Mouse (Mus musculus): Measurements from ENCODE around the gene Idh3g.
A peak's percentile ranks its signal among the peaks of the same experiment; 100 is the strongest.

The Idh3g gene

DNA sequence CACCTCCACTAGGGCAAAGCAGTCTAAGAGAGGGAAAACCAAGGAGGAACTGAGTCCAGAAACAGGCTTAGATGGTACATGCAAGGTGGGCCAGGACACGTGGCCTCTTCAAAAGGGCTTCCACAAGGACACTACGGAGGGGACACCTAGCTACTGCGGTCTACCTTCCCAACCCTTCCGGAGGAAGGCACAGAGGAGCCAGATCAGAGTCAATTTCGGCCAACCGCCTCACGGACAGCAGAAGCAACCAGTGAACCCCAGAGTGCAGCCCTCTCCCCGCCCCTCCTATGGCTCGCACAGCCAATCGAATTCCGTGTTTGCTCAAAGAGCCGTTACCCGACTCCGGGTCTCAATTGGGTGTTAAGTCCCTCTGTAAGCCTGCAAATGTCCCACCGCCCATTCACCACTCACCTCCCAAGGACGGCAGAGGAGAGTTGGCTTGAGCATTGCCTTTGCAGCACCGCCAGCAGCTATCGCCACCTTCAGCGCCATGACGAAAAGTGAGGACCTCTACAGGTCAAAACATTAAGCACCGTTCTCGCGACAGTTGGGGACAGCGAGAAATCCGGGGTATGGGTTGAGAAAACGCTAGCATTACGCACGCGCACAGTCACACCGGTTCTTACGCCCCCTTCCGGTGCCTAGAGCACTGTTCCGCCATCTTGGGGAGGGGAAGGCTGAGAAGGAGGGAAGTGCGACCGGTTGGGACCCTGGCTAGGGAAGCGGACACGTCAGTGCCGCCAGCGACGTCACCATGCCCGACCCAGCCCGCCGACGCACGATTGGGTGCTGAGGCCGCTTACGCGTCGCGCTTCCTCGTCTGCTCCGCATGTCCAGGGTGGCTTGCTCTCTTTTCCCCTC lies at the start of gene Idh3g, which contains the start of gene Ssr4:
Gene Idh3g (minus strand): TSS at position 534 of the 861 bp plus-strand sequence.
Gene Ssr4 (plus strand): TSS at position 665 of the 861 bp plus-strand sequence.
- peak; percentile 99 for DNase-seq (ENCODE audit: low read depth, low spot score)

DNA sequence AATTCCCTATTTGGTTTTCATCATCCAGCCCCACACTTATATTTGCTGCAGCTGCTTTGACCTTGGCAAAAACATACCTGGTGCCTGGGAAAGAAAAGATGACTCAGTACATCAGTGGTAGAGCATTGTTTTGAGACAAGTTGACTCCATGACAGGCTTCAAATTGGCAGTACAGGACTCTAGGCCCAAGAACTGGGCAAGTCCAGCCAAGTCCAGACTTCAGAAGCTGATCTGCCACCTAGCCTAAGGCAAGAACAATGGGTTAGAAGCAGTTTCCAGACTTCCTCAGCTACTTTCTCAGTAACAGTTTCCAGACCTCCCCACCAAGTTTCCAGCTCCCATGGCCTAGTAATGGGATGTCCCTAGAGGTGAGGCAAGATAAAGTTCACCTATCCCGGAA lies 49.0 kb upstream of the Idh3g start:
- no peak for DNase-seq (ENCODE audit: low read depth, low spot score)

DNA sequence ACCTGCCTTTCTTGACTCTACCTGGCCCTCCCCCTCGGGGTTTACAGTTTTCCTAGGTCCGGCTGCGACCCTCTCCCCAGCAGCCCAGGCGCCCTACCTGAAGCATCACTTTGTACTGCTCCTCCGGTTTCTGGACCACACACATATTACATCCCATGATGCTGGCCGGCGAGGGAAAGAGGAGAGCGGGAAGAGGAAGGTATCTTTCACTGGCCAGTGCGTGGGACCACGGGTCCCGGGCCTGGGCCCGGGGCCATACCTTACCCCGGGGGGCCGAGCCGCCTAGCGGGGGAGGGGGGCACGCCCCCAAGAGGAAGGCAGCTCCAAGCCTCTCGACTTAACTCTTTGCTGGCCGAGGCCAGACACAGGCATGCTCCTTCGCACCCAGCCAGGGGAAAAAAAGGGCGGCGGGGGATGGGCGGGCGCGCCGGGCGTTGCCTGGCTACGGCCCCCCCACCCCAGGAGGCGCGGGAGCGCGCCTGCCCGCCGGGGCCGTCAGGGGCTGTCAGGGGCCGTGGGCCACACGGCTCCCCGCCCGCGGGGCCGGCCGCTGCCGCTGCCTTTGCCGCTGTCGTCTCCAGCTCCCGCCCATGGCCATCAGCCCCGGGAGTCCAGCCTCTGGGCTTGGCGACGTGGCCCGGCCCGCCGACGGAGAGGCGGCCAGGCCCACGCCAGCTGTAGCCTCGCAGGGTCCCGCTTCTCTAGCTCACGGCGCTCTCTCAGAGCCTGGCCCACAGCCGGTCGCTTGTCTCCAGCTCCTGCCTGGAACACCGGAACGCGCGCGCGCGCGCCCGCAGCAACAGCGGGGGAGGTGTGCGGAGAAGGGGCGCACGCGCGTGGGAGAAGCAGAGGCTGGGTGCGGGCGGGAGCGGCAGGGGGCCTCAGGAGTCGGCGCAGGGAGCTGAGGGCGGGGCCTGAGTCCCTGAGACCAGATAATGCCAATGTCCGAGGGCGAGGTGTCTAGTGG lies 37.8 kb upstream of the Idh3g start, which contains the start of gene Pdzd4:
Gene Pdzd4 (minus strand): TSS at position 785 of the 967 bp plus-strand sequence.
- DNase-seq (ENCODE audit: low read depth, low spot score): peak; percentile 88

DNA sequence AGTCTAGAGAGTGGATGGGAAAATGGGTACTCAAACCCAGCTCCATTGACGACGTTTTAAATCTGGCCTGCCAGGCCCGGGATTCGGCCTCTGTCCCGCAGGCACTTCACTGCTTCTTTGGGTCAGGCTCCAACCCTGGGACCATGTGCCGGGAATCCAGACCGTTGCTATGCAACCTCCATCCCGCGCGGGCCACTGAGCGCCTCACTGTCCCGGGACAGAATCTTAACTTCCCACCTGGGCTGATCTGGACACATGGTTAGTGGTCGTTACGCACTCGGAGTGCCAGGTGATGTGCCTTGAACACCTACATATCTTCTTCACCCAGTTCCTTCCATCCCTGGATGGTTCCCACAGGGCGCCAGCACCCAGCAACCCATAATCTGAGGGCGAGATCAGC lies 37.0 kb upstream of the Idh3g start:
- peak; percentile 16 for DNase-seq (ENCODE audit: low read depth, low spot score)

DNA sequence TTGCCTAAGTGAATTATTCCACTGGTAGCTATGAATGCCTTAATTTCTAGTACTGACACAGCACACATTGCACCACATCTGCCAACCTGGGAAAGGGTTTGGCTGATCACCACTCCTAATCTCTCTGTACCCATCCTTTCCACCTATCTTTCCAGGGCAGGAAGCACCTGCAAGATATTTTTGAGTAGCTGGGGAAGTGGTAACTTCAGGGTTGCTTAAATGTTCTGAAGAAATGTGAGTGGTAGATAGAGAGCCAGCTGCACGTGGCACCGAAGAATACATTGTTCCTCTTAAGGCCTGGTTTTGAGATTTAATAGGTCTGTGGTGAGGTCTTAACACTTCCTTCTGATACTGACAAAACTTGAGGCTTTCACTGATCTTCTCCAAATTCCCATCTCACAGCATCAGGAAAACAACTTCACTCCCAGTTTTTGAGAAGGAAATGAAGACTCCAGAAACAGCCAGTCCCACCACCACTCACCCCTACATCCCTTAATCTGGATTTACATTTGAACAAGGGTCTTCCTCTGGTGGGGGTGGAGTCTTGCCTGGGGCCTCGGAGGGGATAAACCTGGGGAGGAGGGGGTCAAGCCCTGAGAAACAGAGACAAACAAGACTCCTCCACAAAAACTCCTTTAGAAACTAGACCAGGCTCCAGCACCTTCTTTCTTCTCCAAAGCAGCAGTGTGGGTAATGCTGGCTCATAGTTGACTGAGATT lies 30.1 kb upstream of the Idh3g start:
- DNase-seq (ENCODE audit: low read depth, low spot score): no peak

DNA sequence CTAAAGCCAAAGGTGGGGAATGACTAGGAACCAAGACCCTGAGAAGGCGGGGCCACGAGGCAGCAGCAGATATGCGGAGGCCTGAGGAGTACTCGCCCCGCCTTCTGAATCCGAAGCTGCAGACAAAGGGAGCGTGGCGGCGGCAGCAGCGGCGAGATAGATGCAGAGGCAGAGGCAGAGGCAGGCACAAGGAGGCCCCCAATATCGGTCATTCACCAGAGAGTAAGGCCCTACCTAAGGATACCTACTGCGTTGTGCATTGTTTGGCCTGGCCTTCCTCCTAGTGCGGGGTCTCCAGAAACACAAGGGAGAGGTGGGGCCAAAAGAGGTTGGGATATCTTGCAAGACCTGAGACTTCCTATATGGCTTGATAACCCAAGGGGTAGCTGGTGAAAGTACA lies 28.4 kb upstream of the Idh3g start:
- DNase-seq (ENCODE audit: low read depth, low spot score): peak; percentile 24

DNA sequence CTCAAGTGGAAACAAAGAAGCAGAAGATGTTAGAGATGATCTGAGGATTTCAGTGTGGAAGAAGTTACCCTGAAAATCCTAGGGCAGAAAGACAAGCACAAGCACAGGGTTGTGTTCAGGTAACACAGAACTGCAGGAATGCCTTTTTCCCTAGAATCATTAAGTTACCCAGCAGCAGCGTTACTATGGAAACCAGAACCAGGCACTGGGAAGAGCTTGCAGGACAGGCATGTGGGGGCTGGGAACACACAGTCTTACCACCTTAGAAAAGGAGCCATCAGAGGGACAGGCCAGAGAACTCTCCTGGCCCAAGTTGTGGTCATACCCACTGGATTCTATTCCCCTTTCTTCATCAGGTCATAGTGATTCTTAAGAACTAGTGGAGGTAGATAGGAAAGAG lies 19.1 kb upstream of the Idh3g start:
- DNase-seq (ENCODE audit: low read depth, low spot score): peak; percentile 79

DNA sequence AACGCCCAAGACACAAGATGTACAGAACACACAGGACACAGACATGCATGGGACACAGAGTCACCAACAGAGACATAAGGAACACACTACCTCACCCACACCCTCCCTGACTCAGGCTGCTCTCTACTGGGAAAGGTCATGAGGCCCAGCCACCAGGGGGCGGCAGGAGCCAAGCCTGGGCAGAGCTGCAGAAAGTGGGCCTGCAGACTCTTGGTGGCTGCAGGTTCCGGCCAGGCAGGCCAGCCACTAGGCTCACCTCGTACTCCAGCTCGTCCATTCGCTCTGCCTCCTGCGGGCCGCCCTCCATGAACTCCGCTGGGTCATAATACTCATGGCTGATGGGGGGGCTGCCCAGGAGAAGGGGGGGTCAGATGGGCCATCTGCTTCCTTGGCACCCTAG lies 11.8 kb upstream of the Idh3g start:
- peak; percentile 88 for DNase-seq (ENCODE audit: low read depth, low spot score)

DNA sequence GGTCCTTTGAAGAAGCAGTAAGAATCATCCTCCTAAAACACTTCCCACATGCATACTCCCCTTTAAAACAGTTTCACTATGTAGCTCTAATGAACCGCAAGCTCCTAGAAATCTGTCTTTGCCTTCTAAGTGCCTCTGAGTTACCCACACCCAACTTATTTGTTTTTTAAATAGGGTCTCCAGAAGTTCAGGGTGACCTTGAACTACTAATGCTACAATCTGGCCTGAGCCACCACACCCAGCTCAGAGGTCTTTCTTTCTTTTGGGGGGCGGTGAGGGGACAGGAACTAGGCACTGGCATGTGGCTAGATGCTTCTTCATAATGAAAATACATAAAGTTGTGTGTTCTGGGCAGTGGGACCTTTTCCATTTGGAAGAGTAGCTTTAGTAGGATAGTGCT lies 10.8 kb upstream of the Idh3g start:
- no peak for DNase-seq (ENCODE audit: low read depth, low spot score)

DNA sequence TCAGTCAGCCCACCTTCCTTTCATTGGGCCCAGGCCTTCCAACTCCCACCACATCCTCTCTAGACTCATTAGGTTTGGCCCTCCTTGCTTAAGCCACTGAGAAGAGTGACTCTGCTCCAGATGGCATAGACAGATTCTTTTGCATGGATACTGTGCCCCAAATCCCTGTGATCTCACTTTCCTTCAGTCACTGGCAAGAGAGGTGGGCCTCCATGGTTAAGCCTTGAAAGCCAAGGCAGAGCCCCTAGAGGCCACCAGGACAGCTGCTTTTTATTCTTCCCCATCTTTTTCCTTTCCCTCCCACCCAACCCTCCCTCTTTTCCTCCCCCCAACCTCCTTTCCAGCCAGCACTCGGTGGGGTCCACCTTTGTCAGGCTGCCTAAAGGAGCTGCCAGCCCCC lies 6.8 kb upstream of the Idh3g start:
- no peak for DNase-seq (ENCODE audit: low read depth, low spot score)

DNA sequence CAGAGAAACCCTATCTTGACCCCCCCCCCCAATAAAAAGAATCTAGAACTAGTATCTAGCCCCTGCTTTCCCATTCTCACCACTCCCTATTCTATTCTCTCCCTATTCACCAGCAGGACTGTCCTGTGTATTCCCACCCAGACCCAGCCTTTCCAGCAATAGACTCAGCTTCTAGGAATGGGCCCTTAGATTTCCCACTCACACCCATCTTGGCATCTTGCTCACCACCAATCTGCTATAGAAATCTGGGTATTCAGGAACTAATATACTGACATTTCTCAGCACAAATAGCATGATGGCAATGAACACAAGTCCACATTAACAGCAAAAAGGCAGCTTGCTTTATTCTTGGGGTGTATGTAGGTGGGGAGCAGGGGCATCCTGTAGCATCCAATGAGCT lies 6.3 kb upstream of the Idh3g start:
- DNase-seq (ENCODE audit: low read depth, low spot score): no peak

DNA sequence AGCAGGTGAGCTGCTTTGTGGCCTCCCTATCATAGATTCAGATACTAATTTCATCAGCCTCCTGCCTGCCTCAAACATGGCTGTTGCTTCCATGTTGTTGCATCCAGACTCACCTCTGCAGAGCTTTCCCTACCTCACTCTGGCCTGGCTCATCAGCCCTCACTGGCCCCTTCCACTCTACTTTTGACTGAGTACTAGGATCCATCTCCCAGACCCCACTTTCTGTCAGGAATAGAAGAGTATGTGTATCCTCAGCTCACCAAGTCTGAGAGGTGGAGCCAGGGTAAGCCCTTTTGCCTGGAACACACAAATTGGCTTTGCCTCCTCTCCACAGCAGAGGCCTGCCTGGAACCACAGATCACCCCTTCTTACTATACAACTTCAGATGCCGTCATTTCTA lies 1.8 kb upstream of the Idh3g start:
- DNase-seq (ENCODE audit: low read depth, low spot score): no peak

DNA sequence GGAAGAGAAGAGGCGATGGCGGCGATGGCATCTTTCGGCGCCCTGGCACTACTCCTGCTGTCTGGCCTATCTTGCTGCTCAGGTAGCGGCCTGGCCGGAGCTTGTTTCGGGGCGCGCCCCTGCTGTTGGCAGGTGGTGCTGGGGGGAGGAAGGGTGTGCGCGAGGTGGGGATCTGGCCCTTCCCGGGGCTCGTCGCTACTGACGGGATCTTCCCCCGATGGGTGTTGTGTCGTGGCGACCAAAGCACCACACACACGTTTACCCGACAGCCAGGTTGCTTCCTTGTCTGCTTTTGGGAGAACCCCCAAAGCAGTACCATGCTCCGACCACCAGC lies 495 bp upstream of the Idh3g start:
- no peak for DNase-seq (ENCODE audit: low read depth, low spot score)

DNA sequence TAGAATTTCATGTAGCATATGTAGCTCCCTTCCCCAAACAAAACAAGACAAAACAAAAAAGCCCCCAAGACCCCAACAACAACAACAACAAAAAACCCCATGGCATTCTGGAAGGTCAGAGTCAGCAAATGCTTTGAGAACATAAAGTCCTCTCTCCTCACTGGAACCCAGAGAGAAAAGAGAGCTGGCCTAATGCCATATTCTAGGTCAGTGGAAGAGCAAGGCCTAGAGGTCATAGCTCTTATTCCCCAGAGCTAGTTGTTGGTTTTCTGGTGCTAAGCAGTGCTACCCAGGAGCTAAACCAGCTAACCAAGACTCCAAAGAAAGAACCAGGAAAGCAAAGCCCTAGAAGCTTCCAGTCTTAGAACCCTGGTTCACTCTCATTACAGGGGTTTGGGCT lies 1.0 kb downstream of the Idh3g start:
- no peak for DNase-seq (ENCODE audit: low read depth, low spot score)

DNA sequence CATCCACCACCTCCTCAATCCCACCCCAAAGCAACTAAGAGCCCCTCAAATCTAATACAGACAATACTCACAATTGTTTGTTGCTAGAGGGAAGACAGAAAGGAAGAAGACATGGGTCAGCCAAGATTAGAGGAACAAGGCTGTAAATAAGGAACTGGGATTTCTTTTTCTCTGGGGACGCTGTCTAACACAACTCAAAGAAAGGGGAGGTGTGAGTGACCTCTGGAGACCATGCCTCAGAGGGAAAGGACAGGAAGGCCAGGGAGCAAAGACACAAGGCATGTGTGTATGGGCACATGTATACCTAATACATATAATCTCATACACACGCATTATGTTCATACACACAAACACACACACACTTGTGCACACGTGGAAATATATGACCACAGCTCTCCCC lies 4.5 kb downstream of the Idh3g start:
- no peak for DNase-seq (ENCODE audit: low read depth, low spot score)

DNA sequence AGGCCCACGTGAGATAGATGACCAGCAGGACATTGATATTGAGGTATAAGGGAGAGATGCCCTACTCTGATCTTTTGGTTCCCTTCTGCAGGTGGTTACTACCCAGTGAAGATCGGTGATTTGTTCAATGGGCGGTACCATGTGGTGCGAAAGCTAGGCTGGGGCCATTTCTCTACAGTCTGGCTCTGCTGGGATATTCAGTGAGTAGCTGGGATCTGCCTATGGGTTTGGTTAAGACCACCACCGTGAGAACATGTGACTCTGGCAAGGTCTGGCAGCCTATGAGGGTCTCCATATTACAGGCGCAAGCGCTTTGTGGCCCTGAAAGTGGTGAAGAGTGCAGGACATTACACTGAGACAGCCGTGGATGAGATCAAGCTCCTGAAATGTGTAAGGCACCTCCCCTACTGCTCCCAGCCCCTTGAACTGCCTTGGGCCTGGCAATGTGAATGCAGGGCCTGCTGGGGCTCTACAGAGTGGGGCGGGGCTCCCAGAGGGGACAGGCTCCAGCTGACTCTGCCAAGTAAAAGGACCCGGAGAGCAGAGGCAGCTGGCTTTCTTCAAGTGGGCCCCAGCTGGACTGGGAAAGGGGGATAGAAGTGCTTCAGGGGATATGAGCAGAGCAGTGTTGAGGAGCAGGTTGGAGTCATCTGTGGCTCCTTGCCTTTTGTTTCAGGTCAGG lies 11.8 kb downstream of the Idh3g start:
- DNase-seq (ENCODE audit: low read depth, low spot score): no peak

DNA sequence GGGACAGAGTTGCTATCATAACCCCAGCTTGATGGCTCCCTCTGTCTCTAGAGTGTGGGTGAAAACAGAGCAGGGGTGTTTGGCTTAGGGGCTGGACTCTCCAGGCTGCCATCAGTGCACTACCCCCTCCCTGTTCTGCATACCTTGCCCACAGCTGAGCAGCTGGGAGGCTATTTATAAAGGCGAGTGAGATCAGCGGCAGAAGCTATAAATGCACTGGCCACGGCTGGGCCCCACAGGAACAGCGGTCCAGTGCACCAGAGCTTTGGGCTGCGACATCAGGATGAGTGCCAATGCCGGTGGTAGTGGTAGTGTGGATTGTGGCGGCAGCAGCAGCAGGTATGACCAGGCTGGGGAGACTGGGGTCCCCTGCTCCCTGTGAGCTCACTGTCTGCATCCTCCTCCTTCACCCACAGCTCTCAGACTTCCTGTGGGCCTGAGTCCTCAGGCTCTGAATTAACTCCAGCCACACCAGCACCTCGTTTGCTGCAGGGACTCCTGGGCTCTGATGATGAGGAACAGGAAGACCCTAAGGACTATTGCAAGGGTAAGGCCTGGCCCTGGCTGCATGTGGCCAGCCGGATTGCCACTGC lies 12.4 kb downstream of the Idh3g start, which contains the start of gene Srpk3:
Gene Srpk3 (plus strand): TSS at position 238 of the 593 bp plus-strand sequence.
- DNase-seq (ENCODE audit: low read depth, low spot score): peak; percentile 73

DNA sequence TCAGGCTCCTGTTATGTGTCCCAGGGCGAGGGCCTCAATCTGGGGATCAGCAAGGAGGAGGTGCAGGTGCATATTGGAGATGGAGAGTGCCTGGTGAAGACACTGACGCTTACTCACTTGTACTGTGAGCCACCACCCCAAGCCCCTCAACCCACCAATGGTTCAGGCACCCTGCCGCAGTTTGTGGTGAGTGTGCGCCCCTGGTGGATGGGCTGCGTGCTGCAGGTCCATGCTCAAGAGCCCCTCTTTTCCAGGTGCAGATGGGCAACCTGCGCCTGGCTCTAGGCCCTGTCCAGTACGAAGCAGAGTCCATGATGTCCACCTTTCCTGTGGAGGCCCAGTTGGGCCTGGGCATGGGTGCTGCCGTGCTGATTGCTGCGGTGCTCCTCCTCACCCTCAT lies 19.4 kb downstream of the Idh3g start:
- DNase-seq (ENCODE audit: low read depth, low spot score): no peak

DNA sequence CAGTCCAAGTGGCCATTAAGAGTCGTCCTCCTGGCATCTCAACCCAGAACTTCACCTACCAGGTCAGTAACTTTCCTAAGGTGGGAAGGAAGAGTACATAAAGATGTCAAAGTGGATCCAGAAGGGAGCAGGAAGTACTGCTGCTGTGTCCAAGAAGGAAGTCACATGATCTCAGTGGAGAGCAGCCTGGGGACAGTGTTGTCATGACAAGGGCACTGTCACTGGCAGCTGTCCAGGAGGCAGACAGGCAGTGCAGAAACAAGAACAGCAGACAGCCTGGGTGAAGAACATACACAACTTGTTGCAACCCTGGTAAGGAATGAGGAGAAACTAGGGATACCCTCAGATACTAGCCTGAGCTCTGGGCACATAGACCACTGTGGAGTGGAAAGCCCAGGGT lies 21.4 kb downstream of the Idh3g start:
- DNase-seq (ENCODE audit: low read depth, low spot score): peak; percentile 58

DNA sequence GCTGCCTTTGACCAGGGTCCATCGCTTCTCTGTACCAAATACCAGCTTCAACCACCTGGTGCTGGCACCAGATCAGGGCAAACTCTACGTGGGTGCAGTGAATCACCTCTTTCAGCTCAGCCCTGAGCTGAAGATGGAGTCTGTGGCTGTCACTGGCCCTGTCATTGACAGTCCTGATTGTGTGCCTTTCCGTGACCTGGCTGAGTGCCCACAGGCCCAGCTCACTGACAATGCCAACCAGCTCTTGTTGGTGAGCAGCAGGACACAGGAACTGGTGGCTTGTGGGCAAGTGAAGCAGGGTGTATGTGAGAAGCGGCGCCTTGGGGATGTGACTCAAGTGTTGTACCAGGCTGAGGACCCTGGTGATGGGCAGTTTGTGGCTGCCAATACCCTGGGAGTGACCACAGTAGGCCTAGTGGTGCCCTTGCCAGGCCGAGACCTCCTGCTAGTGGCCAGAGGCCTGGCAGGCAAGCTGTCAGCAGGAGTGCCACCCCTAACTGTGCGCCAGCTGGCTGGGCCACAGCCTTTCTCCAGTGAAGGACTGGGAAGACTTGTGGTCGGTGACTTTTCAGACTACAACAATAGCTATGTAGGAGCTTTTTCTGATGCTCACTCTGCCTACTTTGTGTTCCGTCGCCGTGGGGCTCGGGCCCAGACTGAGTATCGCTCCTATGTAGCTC lies 27.9 kb downstream of the Idh3g start:
- DNase-seq (ENCODE audit: low read depth, low spot score): peak; percentile 84
